Mouse (Mus musculus) erythroblast, adult 5-6 weeks (primary cell): Measurements from ENCODE around the gene Dynlt1c. TPM values are rescaled to one million over a fixed set of nuclear protein-coding genes. Genes with fewer than 3 reads are reported as not detected.
"Not testable (repeated sequence)": the region's sequence is repeated elsewhere in the genome, so short reads cannot be mapped to it uniquely, and the experiment has no call there.

Source experiments
- ATAC-seq: replicated peaks from 2 replicates; pipeline ENCODE4 v1.8.0; 2016; ENCODE audit warnings: moderate number of reproducible peaks, mild to moderate bottlenecking, moderate TSS enrichment, inconsistent platforms; ENCODE audit not compliant: poor library complexity, low FRiP score, severe bottlenecking
- total RNA-seq, 2 experiments: library from RNA; stranded (forward) in 1 of 2; stranded (reverse) in 1 of 2; fragments of 150-400 nt in 1 of 2; fragments of 200-764, 138-1000 nt in 1 of 2; gene quantifications; 2 replicates each; pipeline versions ENCODE4 v1.2.3 to v1.2.4; 2015 to 2017; ENCODE audit warnings: low replicate concordance in 2 of 2

Dynlt1c gene
- total RNA-seq (2015; ENCODE audit: low replicate concordance), result 2.1 TPM in 1 of 2 replicates, not detected in the other
- total RNA-seq (2017; ENCODE audit: low replicate concordance), result 0.34 and 3.8 TPM in 2 replicates

DNA sequence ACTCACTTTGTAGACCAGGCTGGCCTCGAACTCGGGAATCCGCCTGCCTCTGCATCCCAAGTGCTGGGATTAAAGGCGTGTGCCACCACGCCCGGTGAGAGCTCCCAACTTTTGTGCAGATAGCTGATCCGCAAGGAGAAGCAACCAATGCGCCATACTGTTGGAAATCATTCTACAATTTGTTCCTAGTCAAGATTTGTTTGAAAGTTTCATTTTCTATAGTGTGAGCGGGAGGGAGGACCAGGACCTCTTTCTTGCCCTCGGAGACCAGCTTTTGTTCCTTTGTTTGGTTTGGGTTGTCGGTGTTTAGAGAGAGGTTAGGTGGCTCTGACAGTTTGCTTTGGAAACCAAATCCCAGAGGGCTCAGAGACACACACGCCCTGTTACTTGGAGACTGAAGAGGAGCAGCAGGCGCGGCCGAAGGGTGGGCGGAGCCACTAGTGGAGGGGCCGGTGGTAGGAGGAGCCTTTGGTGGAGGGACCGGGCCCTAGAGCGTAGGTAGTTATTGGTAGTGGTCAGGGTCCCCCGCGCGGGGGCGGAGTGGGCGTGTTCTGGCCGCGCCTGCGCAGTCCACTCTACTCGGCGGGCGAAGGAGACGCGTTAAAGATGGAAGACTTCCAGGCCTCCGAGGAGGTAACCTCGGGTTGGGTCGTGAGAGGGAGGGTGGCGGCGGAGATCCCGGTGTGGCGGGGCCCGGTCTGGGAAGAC, at the start of gene Dynlt1c:
Gene Dynlt1c, plus strand, starts transcription at position 468 of the 708 bp plus-strand sequence.
- peak; percentile 98 for ATAC-seq

DNA sequence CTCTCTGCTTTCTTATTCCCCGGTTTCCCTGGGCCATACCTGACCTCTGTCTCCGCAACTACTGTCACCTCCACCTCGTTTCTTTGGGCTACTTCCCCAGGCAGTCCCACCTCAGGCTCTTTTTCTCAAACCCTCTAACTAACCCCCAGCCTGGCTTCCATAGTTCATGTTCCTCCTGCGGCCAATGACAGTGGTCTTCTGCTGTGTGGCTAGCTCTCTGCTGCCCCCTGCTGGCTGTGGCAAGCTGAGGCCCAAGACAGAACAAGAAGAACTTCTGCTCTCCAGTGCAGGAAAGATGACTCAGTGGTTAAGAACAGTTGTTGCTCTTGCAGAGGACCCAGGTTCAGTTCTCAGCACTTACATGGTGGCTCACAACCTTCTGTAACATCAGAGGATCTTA, 47.7 kb upstream of the Dynlt1c start:
- ATAC-seq, result peak; percentile 85

DNA sequence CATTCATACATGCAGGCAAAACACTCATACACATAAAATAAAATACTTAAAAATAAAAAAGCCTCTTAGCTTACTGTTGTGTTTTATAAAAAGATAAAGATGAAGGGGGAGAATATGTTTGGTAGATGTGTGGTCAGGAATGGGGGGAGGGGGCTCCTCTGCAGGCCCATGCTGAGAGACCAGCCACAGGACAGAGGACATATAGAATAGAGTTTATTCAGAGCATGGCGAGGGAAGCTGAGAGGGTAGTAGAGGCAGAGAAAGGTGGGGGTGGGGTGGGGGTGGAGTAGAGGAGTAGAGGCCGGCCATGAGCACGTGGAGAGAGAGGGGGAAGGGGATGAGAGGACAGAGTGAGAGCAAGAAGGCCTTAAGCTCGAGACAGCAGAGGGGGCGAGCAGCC, 47.2 kb upstream of the Dynlt1c start:
- not testable (repeated sequence) for ATAC-seq

DNA sequence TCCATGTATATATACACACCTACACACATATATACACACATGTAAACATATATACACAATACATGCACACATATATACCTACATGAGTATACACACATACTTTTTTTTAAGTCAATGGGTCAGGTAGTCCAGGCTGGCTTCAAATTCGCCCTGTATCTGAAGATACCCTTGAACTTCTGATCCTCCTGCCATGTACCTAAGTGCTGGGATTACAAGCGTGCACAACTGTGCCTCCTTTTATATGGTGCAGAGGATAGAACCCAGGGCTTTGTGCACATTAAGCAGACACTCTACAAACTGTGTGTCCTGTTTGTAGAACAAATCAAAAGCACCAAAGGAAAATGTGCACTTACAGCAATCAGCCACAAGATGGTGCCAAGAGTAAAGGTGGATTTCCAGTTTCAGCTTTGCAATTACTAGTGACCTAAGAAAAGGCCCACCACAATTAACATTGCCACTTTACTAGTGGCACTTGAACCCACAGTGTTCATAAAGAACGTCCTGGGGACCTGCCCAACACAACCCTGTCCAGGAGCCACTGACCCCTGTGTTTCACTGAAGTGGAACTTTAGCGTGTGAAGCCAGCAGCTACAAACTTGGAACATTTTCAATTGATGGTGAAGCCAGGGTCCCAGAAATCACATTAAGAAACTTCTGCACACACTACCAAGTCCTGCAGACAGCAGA, 41.9 kb upstream of the Dynlt1c start:
- ATAC-seq, result peak; percentile 34; the same call in 1 of the 2 replicates

GRCm38 (mm10) chr17:6564866-6565265, 36.6 kb upstream of the Dynlt1c start:
- not testable (repeated sequence) for ATAC-seq

- ATAC-seq, result not testable (repeated sequence)
These were observed 33.6 kb upstream of the Dynlt1c start for GRCm38 (mm10) chr17:6567908-6568307.

- not testable (repeated sequence) for ATAC-seq
These were observed 30.2 kb upstream of the Dynlt1c start for GRCm38 (mm10) chr17:6571296-6571695.

DNA sequence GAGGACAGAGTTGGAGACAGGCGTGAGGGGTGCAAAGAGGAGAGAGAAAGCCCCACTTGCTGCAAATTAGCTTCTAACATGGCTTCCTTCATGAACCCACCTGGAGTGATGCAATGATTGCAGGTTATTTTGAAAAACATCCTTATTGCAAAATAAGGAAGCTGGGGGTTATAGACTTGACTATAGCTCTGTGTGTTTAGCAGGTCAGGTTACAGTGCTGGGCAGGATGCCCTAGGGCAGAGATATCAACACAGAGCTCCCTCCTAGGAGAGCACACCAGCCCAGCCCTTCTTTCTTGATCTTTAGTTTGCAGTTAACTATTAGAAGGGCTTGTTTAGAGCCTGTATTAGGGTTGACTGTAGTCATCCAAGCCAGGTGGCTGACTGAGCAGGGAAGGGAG, 29.3 kb upstream of the Dynlt1c start:
- not testable (repeated sequence) for ATAC-seq

DNA sequence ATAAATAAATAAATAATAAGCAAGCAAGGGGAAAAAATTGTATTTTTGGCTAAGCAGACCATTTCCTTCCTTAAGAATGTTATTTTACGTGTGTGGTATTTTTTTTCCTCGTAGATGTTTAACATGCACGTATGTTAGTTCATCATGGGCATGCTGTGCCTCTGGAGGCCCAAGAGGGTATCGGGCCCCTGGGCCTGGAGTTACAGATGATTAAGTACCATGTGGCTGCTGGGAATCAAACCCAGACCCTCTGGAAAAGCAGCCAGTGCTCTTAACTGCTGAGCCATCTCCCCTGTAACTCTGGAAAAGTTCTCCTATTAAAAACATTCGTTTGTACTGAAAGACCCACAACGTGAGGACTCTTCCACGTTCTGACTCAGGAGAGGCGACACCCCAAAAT, 26.1 kb upstream of the Dynlt1c start:
- ATAC-seq, result not testable (repeated sequence)

GRCm38 (mm10) chr17:6588672-6589071, 12.8 kb upstream of the Dynlt1c start:
- ATAC-seq, result not testable (repeated sequence)

DNA sequence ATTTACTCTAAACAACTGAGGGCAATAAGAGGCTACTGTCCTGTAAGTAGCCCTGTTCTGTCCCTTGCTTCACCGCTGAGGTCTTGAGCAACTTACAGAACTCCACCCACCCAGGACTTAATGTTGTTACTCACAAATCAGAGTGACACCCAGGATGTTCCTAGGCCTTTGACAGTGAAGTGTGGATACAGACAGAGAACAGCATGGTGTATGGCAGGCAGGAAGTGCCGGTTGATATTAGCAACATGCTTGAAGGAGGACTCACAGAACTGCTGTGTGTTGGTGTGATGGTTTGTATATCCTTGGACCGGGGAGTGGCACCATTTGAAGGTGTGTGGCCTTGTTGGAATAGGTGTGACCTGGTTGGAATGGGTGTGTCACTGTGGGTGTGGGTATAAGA, 9.4 kb upstream of the Dynlt1c start:
- not testable (repeated sequence) for ATAC-seq

DNA sequence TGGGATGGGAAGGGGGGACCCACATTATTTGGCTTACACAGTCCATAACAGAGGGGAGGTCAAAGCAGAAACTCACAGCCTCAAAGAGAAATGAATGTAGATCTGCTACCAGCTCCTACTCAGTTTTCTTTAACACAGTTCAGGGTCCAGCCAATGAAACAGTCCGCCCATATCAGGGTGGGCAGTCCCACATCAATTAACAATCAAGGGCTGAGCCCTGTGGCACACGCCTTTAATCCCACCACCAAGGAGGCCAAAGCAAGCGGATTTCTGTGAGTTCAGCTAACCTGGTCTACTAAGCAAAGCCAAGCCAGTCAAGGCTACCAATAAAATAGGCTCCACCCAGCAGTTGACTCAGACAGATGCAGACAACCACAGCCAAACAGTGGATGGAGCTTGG, 7.6 kb upstream of the Dynlt1c start:
- not testable (repeated sequence) for ATAC-seq

DNA sequence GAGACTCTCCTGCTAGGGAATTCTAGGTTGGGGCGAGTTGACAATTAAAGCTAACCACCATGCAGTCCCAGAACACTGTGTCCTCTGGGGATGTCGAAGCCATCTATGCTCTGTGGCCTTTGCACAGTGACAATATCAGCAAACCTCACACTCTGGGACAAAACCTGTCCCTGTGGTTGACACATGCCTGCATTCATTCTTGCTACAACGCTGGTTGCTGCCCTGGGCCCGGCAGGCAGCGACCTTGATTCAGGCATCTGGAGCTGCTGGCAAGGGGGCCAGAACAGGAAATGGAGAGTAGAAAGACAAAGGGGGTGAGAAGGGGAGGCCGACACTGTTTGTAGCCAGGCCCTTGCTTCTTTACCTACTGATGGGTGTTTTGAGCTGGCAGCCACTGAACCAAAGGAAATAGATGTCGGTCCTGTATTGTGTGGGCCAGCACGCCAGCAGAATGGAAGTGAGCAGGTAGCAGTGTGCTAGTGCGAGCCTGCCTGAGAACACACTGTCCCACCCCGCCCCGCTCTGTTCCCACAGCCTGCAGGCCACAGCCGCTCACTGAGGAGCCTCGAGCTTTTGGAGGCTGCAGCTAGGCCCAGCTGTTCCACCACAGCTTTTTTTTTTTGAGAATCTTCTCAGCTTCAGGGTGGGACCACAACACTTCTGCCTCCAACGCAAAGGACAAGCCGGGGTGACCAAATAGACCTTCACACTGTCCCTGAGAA, 5.5 kb upstream of the Dynlt1c start:
- not testable (repeated sequence) for ATAC-seq

GRCm38 (mm10) chr17:6598356-6598755, 3.1 kb upstream of the Dynlt1c start:
- not testable (repeated sequence) for ATAC-seq

- ATAC-seq, result not testable (repeated sequence)
These were observed 1.1 kb upstream of the Dynlt1c start for GRCm38 (mm10) chr17:6600216-6600911.

GRCm38 (mm10) chr17:6602205-6602604, 734 bp downstream of the Dynlt1c start:
- peak; percentile 32; the same call in 1 of the 2 replicates for ATAC-seq

- not testable (repeated sequence) for ATAC-seq
These were observed 3.9 kb downstream of the Dynlt1c start for GRCm38 (mm10) chr17:6605347-6605746.

GRCm38 (mm10) chr17:6613524-6613923, 12.1 kb downstream of the Dynlt1c start:
- ATAC-seq, result not testable (repeated sequence)

- not testable (repeated sequence) for ATAC-seq
These were observed 12.8 kb downstream of the Dynlt1c start for GRCm38 (mm10) chr17:6614316-6614715.

GRCm38 (mm10) chr17:6616731-6617130, 15.3 kb downstream of the Dynlt1c start:
- not testable (repeated sequence) for ATAC-seq
